Mouse (Mus musculus): ENCODE results near the gene Sec1. TPM values are rescaled to one million over a fixed set of nuclear protein-coding genes. Genes with fewer than 3 reads are reported as not detected.
A peak's percentile ranks its signal among the peaks of the same experiment; 100 is the strongest.

Sec1 gene
- polyA plus RNA-seq, 1 experiment from 2014 or later, result 0.30 TPM

- peak; percentile 99 for DNase-seq (ENCODE audit: low spot score)
Measured at GRCm38 (mm10) chr7:45717918-45718297, 23.7 kb upstream of the Sec1 start, which contains the start of gene Sphk2. Sphk2 (minus strand) TSS chr7:45718002.

GRCm38 (mm10) chr7:45716952-45717917 is 23.0 kb upstream of the Sec1 start:
- no peak for DNase-seq (ENCODE audit: low spot score)

- DNase-seq (ENCODE audit: low spot score), result no peak
Measured at GRCm38 (mm10) chr7:45716460-45716857, 22.3 kb upstream of the Sec1 start.

GRCm38 (mm10) chr7:45715741-45716459 is 21.7 kb upstream of the Sec1 start:
- no peak for DNase-seq (ENCODE audit: low spot score)

GRCm38 (mm10) chr7:45715090-45715708 is 21.0 kb upstream of the Sec1 start, which contains the start of gene Rpl18:
Rpl18 (plus strand) TSS chr7:45715457.
- DNase-seq (ENCODE audit: low spot score), result peak; percentile 98

GRCm38 (mm10) chr7:45714630-45715089 is 20.5 kb upstream of the Sec1 start:
- DNase-seq (ENCODE audit: low spot score), result no peak

- DNase-seq (ENCODE audit: low spot score), result no peak
Measured at GRCm38 (mm10) chr7:45713881-45714520, 19.8 kb upstream of the Sec1 start.

GRCm38 (mm10) chr7:45713396-45713795 is 19.2 kb upstream of the Sec1 start:
- no peak for DNase-seq (ENCODE audit: low spot score)

- no peak for DNase-seq (ENCODE audit: low spot score)
Measured at GRCm38 (mm10) chr7:45712022-45712757, 18.0 kb upstream of the Sec1 start.

GRCm38 (mm10) chr7:45711316-45712021 is 17.3 kb upstream of the Sec1 start:
- no peak for DNase-seq (ENCODE audit: low spot score)

- no peak for DNase-seq (ENCODE audit: low spot score)
Measured at GRCm38 (mm10) chr7:45710477-45711191, 16.4 kb upstream of the Sec1 start.

- no peak for DNase-seq (ENCODE audit: low spot score)
Measured at GRCm38 (mm10) chr7:45709677-45710355, 15.6 kb upstream of the Sec1 start.

GRCm38 (mm10) chr7:45709036-45709435 is 14.8 kb upstream of the Sec1 start:
- DNase-seq (ENCODE audit: low spot score), result no peak

- DNase-seq (ENCODE audit: low spot score), result no peak
Measured at GRCm38 (mm10) chr7:45708221-45708761, 14.1 kb upstream of the Sec1 start.

- DNase-seq (ENCODE audit: low spot score), result peak; percentile 86
Measured at GRCm38 (mm10) chr7:45707375-45707967, 13.3 kb upstream of the Sec1 start.

GRCm38 (mm10) chr7:45706721-45707241 is 12.6 kb upstream of the Sec1 start:
- DNase-seq (ENCODE audit: low spot score), result peak; percentile 93

- DNase-seq (ENCODE audit: low spot score), result peak; percentile 23
Measured at GRCm38 (mm10) chr7:45705873-45706281, 11.7 kb upstream of the Sec1 start.
